Mouse (Mus musculus): Measurements from ENCODE around the gene Bcl3. TPM values are rescaled to one million over a fixed set of nuclear protein-coding genes. Genes with fewer than 3 reads are reported as not detected.

The Bcl3 gene
- total and polyA plus RNA-seq, 3 experiments: 0.71 to 6.6 TPM; not detected in 1

- TF ChIP-seq CTCF (IDR thresholded peaks at IDR 0.05; ENCODE audit: low read depth, low read length): no peak
- no peak for TF ChIP-seq GATA1 (IDR thresholded peaks at IDR 0.05; ENCODE audit: borderline replicate concordance, low read length)
- no peak for TF ChIP-seq POLR2AphosphoS5 (IDR thresholded peaks at IDR 0.05; ENCODE audit: insufficient replicate concordance, low read depth, low read length)
- no peak for TF ChIP-seq TAL1 (conservative IDR thresholded peaks at IDR 0.05; ENCODE audit: low read depth, low read length)
- no peak for TF ChIP-seq GATA2 (IDR thresholded peaks at IDR 0.05; ENCODE audit: borderline replicate concordance, low read depth, low read length)
These were observed 19.3 kb upstream of the Bcl3 start for GRCm38 (mm10) chr7:19841686-19842413.

GRCm38 (mm10) chr7:19840936-19841335 lies 18.4 kb upstream of the Bcl3 start:
- Histone ChIP-seq H3K4me1 (ENCODE audit: insufficient read depth, low read depth, low read length) (no peaks in the 10 kb centered on the region), H3K9me3 (replicated peaks) (no peaks in the 10 kb centered on the region), H3K4me3 (ENCODE audit: low read depth, low read length) (no peak overlapping the region), H3K27me3 (ENCODE audit: insufficient read depth, low read length) (peaks cover 11% of the 10 kb centered on the region; the same call in 1 of the 2 replicates), H3K36me3 (replicated peaks) (no peaks in the 10 kb centered on the region)
- ATAC-seq (ENCODE audit: extremely low read depth, insufficient number of reproducible peaks, low FRiP score, poor library complexity, severe bottlenecking): no peak
- TF ChIP-seq CTCF (IDR thresholded peaks at IDR 0.05; ENCODE audit: low read depth, low read length) (no peak), POLR2AphosphoS5 (IDR thresholded peaks at IDR 0.05; ENCODE audit: insufficient replicate concordance, low read depth, low read length) (no peak), GATA2 (IDR thresholded peaks at IDR 0.05; ENCODE audit: borderline replicate concordance, low read depth, low read length) (no peak), GATA1 (IDR thresholded peaks at IDR 0.05; ENCODE audit: borderline replicate concordance, low read length) (no peak), TAL1 (conservative IDR thresholded peaks at IDR 0.05; ENCODE audit: low read depth, low read length) (no peak)
- DNase-seq (ENCODE audit: low spot score): no peak

More at GRCm38 (mm10) chr7:19841686-19842413, 19.3 kb upstream of the Bcl3 start:
- Histone ChIP-seq H3K9me3 (replicated peaks) (no peaks in the 10 kb centered on the region), H3K4me1 (ENCODE audit: insufficient read depth, low read depth, low read length) (no peaks in the 10 kb centered on the region), H3K27me3 (ENCODE audit: insufficient read depth, low read length) (peaks cover 11% of the 10 kb centered on the region; the same call in 1 of the 2 replicates), H3K36me3 (replicated peaks) (no peaks in the 10 kb centered on the region), H3K4me3 (ENCODE audit: low read depth, low read length) (no peak overlapping the region)
- ATAC-seq (ENCODE audit: extremely low read depth, insufficient number of reproducible peaks, low FRiP score, poor library complexity, severe bottlenecking): no peak
- DNase-seq (ENCODE audit: low spot score): no peak

GRCm38 (mm10) chr7:19840371-19840770 lies 17.8 kb upstream of the Bcl3 start:
- no peaks in the 10 kb centered on the region for H3K4me1 ChIP-seq (ENCODE audit: insufficient read depth, low read depth, low read length)
- TF ChIP-seq POLR2AphosphoS5 (IDR thresholded peaks at IDR 0.05; ENCODE audit: insufficient replicate concordance, low read depth, low read length) (no peak), CTCF (IDR thresholded peaks at IDR 0.05; ENCODE audit: low read depth, low read length) (no peak), GATA1 (IDR thresholded peaks at IDR 0.05; ENCODE audit: borderline replicate concordance, low read length) (no peak), TAL1 (conservative IDR thresholded peaks at IDR 0.05; ENCODE audit: low read depth, low read length) (no peak), GATA2 (IDR thresholded peaks at IDR 0.05; ENCODE audit: borderline replicate concordance, low read depth, low read length) (no peak)
- no peaks in the 10 kb centered on the region for H3K36me3 ChIP-seq (replicated peaks)
- DNase-seq (ENCODE audit: low spot score): no peak
- peaks cover 11% of the 10 kb centered on the region; the same call in 1 of the 2 replicates for H3K27me3 ChIP-seq (ENCODE audit: insufficient read depth, low read length)
- no peak for ATAC-seq (ENCODE audit: extremely low read depth, insufficient number of reproducible peaks, low FRiP score, poor library complexity, severe bottlenecking)
- H3K4me3 ChIP-seq (ENCODE audit: low read depth, low read length): no peak overlapping the region
- H3K9me3 ChIP-seq (replicated peaks): no peaks in the 10 kb centered on the region

- no peak for DNase-seq (ENCODE audit: low spot score)
These were observed 14.3 kb upstream of the Bcl3 start for GRCm38 (mm10) chr7:19836843-19837242.

GRCm38 (mm10) chr7:19834055-19834454 lies 11.5 kb upstream of the Bcl3 start:
- Histone ChIP-seq H3K4me3 (ENCODE audit: low read depth, low read length) (no peak overlapping the region), H3K9me3 (replicated peaks) (no peaks in the 10 kb centered on the region), H3K27me3 (ENCODE audit: insufficient read depth, low read length) (peaks cover 13% of the 10 kb centered on the region), H3K36me3 (replicated peaks) (no peaks in the 10 kb centered on the region), H3K4me1 (ENCODE audit: insufficient read depth, low read depth, low read length) (peaks cover 7% of the 10 kb centered on the region)
- DNase-seq (ENCODE audit: low spot score) (no peak), ATAC-seq (ENCODE audit: extremely low read depth, insufficient number of reproducible peaks, low FRiP score, poor library complexity, severe bottlenecking) (no peak)
- TF ChIP-seq CTCF (IDR thresholded peaks at IDR 0.05; ENCODE audit: low read depth, low read length) (no peak), GATA1 (IDR thresholded peaks at IDR 0.05; ENCODE audit: borderline replicate concordance, low read length) (no peak), POLR2AphosphoS5 (IDR thresholded peaks at IDR 0.05; ENCODE audit: insufficient replicate concordance, low read depth, low read length) (no peak), GATA2 (IDR thresholded peaks at IDR 0.05; ENCODE audit: borderline replicate concordance, low read depth, low read length) (no peak), TAL1 (conservative IDR thresholded peaks at IDR 0.05; ENCODE audit: low read depth, low read length) (no peak)

More at GRCm38 (mm10) chr7:19836843-19837242, 14.3 kb upstream of the Bcl3 start:
- no peak for ATAC-seq (ENCODE audit: extremely low read depth, insufficient number of reproducible peaks, low FRiP score, poor library complexity, severe bottlenecking)
- Histone ChIP-seq H3K27me3 (ENCODE audit: insufficient read depth, low read length) (peaks cover 7% of the 10 kb centered on the region; the same call in 1 of the 2 replicates), H3K9me3 (replicated peaks) (no peaks in the 10 kb centered on the region), H3K4me1 (ENCODE audit: insufficient read depth, low read depth, low read length) (no peaks in the 10 kb centered on the region), H3K36me3 (replicated peaks) (no peaks in the 10 kb centered on the region), H3K4me3 (ENCODE audit: low read depth, low read length) (no peak overlapping the region)
- no peak for TF ChIP-seq GATA2 (IDR thresholded peaks at IDR 0.05; ENCODE audit: borderline replicate concordance, low read depth, low read length)
- no peak for TF ChIP-seq CTCF (IDR thresholded peaks at IDR 0.05; ENCODE audit: low read depth, low read length)
- no peak for TF ChIP-seq GATA1 (IDR thresholded peaks at IDR 0.05; ENCODE audit: borderline replicate concordance, low read length)
- no peak for TF ChIP-seq TAL1 (conservative IDR thresholded peaks at IDR 0.05; ENCODE audit: low read depth, low read length)
- no peak for TF ChIP-seq POLR2AphosphoS5 (IDR thresholded peaks at IDR 0.05; ENCODE audit: insufficient replicate concordance, low read depth, low read length)

- DNase-seq (ENCODE audit: low spot score) (no peak), ATAC-seq (ENCODE audit: extremely low read depth, insufficient number of reproducible peaks, low FRiP score, poor library complexity, severe bottlenecking) (no peak)
- Histone ChIP-seq H3K36me3 (replicated peaks) (no peaks in the 10 kb centered on the region), H3K4me1 (ENCODE audit: insufficient read depth, low read depth, low read length) (peaks cover 7% of the 10 kb centered on the region), H3K9me3 (replicated peaks) (no peaks in the 10 kb centered on the region), H3K27me3 (ENCODE audit: insufficient read depth, low read length) (peaks cover 16% of the 10 kb centered on the region), H3K4me3 (ENCODE audit: low read depth, low read length) (no peak overlapping the region)
- no peak for TF ChIP-seq GATA1 (IDR thresholded peaks at IDR 0.05; ENCODE audit: borderline replicate concordance, low read length)
These were observed 9.3 kb upstream of the Bcl3 start for GRCm38 (mm10) chr7:19831837-19832236.
